Mouse (Mus musculus): ENCODE measurements at regions not wholly inside any gene's neighbourhood (a gene's known extent, or its start where the extent isn't known, plus 50 kb on each side); places are given as distances from the start of the nearest gene placed in this dataset.
A peak's percentile ranks its signal among the peaks of the same experiment; 100 is the strongest.

DNA sequence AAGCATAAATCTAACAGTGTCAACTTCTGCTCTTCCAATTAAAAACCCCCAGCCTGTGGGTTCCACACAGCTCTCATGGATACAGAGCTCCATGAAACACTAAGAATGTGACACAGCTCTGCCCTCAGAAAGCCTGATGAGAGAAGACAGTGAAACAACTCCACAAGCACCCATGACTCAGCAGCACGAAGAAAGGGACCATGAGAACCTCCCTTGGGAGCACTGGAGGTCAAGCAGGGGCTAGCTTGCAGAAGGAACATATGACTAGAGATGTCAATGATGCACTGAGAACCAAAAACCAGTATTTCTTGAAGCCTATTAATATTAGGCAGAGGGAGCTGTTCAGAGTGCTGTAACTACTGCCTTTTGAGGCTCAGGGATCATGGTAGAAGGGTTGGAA lies 59.0 kb upstream of the Fam78b start:
- 74% methylated on average over 1 of the region's 1 CpGs for WGBS
- H3K4me2 ChIP-seq (ENCODE audit: low read depth, low read length, poor library complexity, severe bottlenecking), result no peak overlapping the region
- no peak overlapping the region for H3K4me3 ChIP-seq (ENCODE audit: low read depth, low read length)
- H3K4me1 ChIP-seq (ENCODE audit: insufficient read depth, low read length), result no peaks in the 10 kb centered on the region
- no peak for TF ChIP-seq CTCF (IDR thresholded peaks at IDR 0.05)
- H3K9me3 ChIP-seq (ENCODE audit: low read length), result no peaks in the 10 kb centered on the region
- no peak overlapping the region for H3K27ac ChIP-seq (ENCODE audit: low read depth, low read length)
- no peak for DNase-seq (ENCODE audit: low spot score)
- no peaks in the 10 kb centered on the region for H3K36me3 ChIP-seq (ENCODE audit: insufficient read depth, low read length)
- H3K9ac ChIP-seq (replicated peaks; ENCODE audit: low read length, poor library complexity, severe bottlenecking), result no peak overlapping the region
- H3K27me3 ChIP-seq (ENCODE audit: insufficient read depth, low read length), result no peaks in the 10 kb centered on the region
- ATAC-seq (ENCODE audit: low FRiP score), result no peak

DNA sequence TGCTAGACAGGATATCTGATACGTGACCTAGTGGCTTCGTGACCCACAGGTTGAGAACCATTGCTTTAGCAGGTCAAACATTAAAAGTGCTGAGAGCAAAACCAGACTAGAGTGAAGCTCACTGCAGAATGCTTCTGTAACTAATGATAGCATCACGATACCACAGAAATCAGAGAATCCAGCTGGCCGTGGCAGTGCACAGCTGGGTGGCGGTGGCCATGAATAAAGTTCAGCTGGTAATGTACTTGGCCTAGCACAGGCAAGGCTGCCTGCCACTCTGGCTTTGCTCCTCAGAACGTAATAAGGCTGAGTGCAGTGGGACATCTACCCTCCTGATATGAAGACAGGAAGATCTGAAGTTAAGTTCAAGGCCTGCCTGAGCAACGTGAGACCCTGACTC lies 56.7 kb upstream of the Fam78b start:
- no peak for ATAC-seq (ENCODE audit: low FRiP score)
- Histone ChIP-seq H3K27ac (ENCODE audit: low read depth, low read length) (no peak overlapping the region), H3K4me1 (ENCODE audit: insufficient read depth, low read length) (no peaks in the 10 kb centered on the region), H3K4me2 (ENCODE audit: low read depth, low read length, poor library complexity, severe bottlenecking) (no peak overlapping the region), H3K36me3 (ENCODE audit: insufficient read depth, low read length) (no peaks in the 10 kb centered on the region), H3K9ac (replicated peaks; ENCODE audit: low read length, poor library complexity, severe bottlenecking) (no peak overlapping the region), H3K9me3 (ENCODE audit: low read length) (no peaks in the 10 kb centered on the region), H3K4me3 (ENCODE audit: low read depth, low read length) (no peak overlapping the region), H3K27me3 (ENCODE audit: insufficient read depth, low read length) (no peaks in the 10 kb centered on the region)
- 81% methylated on average over 7 of the region's 7 CpGs for WGBS
- TF ChIP-seq CTCF (IDR thresholded peaks at IDR 0.05), result no peak
- no peak for DNase-seq (ENCODE audit: low spot score)

DNA sequence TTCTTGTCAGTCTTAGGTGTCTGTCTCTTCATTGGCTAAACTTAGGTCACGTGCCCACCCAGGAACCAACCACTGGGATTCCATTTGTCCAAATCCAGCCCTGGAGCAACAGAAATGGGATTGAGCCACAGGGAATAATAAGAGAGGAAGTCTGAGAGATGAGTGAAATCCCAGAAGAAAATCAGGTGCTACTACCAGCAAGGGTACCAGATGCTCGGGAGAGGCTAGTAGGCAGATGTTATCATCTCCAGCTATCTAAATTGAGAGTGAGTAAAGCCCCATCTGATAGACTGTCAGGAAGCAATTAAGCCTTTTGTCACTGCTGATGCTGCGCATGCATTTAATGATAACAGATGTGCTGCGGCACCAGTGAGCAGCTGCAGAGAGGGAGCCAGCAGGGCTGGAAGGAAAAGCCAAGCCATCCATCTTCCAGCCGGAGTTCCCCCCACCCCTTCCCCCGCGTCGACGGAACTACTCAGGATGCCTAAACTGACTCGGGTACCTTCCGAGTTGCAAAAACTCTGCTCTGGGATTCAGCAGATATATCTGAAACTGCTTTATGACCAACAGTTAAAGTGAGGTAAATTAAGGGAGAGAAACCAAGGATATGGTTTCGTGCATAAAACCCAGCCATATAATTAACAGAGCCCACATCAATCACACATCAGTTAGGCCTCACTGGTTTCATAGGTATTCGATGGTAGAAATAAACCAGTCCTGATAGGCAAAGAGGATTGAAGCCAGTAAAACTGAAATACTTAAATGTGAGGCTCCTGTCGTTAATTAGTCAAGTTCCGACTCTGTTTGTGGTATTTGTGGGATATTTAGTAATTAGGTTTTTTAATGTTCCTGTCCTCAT lies 53.1 kb upstream of the Fam78b start:
- Histone ChIP-seq H3K4me1 (ENCODE audit: insufficient read depth, low read length) (no peaks in the 10 kb centered on the region), H3K27me3 (ENCODE audit: insufficient read depth, low read length) (no peaks in the 10 kb centered on the region), H3K9me3 (ENCODE audit: low read length) (no peaks in the 10 kb centered on the region), H3K9ac (replicated peaks; ENCODE audit: low read length, poor library complexity, severe bottlenecking) (no peak overlapping the region), H3K4me3 (ENCODE audit: low read depth, low read length) (no peak overlapping the region), H3K27ac (ENCODE audit: low read depth, low read length) (no peak overlapping the region), H3K36me3 (ENCODE audit: insufficient read depth, low read length) (no peaks in the 10 kb centered on the region), H3K4me2 (ENCODE audit: low read depth, low read length, poor library complexity, severe bottlenecking) (peak overlapping the region; percentile 0; the same call in 1 of the 2 replicates)
- DNase-seq (ENCODE audit: low spot score), result peak; percentile 69
- 60% methylated on average over 15 of the region's 15 CpGs for WGBS
- ATAC-seq (ENCODE audit: low FRiP score), result no peak
- no peak for TF ChIP-seq CTCF (IDR thresholded peaks at IDR 0.05)
